Mouse (Mus musculus) liver, embryonic 14.5 days (tissue): ENCODE data around the gene Mfsd7a.

ENCODE experiments used
- CTCF ChIP-seq: IDR thresholded peaks from 2 replicates; pipeline ENCODE4 v1.5.1; 2016; ENCODE audit warnings: antibody characterized with exemption, low read depth, control low read depth
- EP300 ChIP-seq: IDR thresholded peaks from 2 replicates; pipeline ENCODE4 v1.6.1; 2016; ENCODE audit warnings: antibody characterized with exemption, low read depth

GRCm38 (mm10) chr5:108460461-108460860 is 11.8 kb upstream of the Mfsd7a start:
- TF ChIP-seq CTCF = no peak
- no peak for TF ChIP-seq EP300
